Mouse (Mus musculus) macrophage (primary cell): ENCODE results near the gene Ppp4r1. TPM values are rescaled to one million over a fixed set of nuclear protein-coding genes. Genes with fewer than 3 reads are reported as not detected.

Experiments used
- H3K27ac ChIP-seq: fragments of 350-480 bp; formaldehyde crosslinking; 2 replicates; pipeline ENCODE4 v1.9.0; 2021
- H3K36me3 ChIP-seq: fragments of 350-480 bp; formaldehyde crosslinking; 2 replicates; pipeline ENCODE4 v1.9.0; 2021; ENCODE audit errors: inconsistent target
- H3K4me3 ChIP-seq: fragments of 350-480 bp; formaldehyde crosslinking; 2 replicates; pipeline ENCODE4 v1.9.0; 2021; ENCODE audit errors: inconsistent target
- H3K79me2 ChIP-seq: fragments of 350-480 bp; formaldehyde crosslinking; 2 replicates; pipeline ENCODE4 v1.9.0; 2021; ENCODE audit errors: inconsistent target
- WGBS: methylation state at CpG from one replicate; pipeline ENCODE4 v1.1.7; 2026; ENCODE audit warnings: inconsistent platforms; ENCODE audit not compliant: missing documents; 5-methylcytosine and 5-hydroxymethylcytosine counted together
- polyA plus RNA-seq: library from polyadenylated mRNA; stranded (reverse); fragments of 250-400 nt; gene quantifications from 3 replicates; pipeline ENCODE4 v1.2.4, GENCODE M21; 2018; ENCODE audit warnings: inconsistent platforms

Ppp4r1 gene
- polyA plus RNA-seq, 1 experiment from 2014 or later, result 33.7 TPM

DNA sequence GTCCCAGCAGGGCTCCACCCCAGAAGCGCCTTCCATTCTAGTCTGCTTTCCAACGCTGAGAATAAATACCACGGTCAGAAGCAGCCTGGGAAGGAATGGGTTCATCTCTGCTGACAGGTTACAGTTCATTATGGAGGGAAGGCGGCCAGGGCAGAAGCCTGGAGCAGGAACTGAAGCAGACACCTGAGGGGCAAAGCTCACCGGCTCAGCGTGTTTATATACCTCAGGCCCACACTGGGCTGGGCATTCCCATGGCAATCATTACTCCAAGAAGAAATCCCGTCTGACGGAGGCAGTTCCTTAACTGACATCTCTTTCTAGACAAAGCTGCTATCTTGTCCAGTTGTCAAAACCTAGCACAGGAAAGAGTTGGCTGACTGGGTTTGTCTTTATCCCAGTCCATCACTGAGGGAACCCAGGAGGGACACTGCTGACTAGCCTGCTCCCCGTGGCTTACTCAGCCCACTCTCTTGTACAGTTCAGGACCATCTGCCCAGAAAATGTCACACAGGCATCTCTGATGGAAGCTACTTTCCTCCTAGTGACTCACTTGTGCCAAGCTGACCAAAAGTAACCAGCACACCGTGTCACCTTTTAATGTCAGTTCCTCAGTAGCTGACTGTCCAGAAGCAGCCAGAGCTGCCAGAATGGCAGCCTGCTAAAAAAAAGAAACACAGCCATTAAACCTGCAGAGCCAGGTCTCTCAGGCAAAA, 60.5 kb downstream of the Ppp4r1 start:
- H3K79me2 ChIP-seq, result no peaks in the 10 kb centered on the region
- peaks cover 60% of the 10 kb centered on the region for H3K36me3 ChIP-seq
- no peak overlapping the region for H3K27ac ChIP-seq
- H3K4me3 ChIP-seq, result no peak overlapping the region
- 92% methylated on average over 10 of the region's 10 CpGs for WGBS

DNA sequence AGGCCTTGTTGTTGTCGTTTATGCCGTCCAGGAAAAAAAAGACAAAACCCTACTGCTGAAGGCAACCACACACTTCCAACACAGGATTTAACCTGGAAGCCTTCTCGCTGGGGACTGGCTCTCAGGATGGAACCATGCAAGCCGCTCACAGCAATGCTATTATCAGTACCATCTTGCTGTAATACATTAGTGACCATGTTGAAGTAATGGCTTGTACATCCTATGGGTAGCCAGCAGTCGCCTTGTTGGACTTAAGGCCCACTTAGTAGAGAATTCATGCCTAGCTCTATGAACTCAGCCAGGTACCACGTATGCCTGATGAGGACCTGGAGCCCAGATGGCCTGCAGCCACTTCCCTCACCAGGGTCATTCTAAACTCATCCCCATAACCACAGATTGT, 63.0 kb downstream of the Ppp4r1 start:
- no peak overlapping the region for H3K4me3 ChIP-seq
- WGBS, result 98% methylated on average over 6 of the region's 6 CpGs
- H3K79me2 ChIP-seq, result no peaks in the 10 kb centered on the region
- H3K36me3 ChIP-seq, result peaks cover 52% of the 10 kb centered on the region
- H3K27ac ChIP-seq, result no peak overlapping the region

DNA sequence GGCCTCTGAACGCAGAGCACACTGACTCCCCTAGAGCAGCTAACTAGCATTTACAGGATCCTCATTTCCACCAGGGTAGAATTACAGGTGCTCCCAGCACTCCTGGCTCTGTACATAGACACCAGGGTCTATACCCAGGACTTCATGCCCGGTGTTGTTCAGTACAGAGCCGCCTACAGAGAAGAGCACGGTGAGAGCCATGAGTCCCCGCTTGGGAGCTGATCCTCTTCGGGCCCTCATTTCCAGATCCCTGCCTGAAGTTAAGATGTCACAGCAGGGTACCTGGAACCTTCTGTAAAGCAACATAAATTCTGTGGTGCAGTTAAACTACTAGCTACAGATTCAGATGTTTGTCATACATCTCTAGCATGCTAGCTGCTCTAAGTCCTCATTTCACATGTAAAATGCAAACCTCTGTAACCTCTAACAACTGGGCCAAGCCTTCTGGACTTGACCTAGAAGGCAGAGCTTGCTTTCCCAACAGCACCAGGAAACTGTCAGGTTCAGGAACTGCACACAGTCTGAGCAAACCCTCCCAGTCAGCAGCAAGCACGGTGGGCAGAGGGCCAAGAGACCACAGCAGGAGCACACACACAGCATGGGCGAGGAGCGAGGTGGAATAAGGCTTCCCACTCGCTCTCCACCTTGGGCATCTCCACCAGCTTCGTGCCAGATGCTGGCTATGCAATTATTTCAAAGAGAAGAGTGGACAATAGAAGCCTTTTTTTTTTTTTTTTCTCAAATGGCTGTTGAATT, 65.5 kb downstream of the Ppp4r1 start:
- WGBS, result 85% methylated on average over 11 of the region's 11 CpGs
- no peak overlapping the region for H3K4me3 ChIP-seq
- no peaks in the 10 kb centered on the region for H3K79me2 ChIP-seq
- no peak overlapping the region for H3K27ac ChIP-seq
- H3K36me3 ChIP-seq, result peaks cover 50% of the 10 kb centered on the region

- H3K4me3 ChIP-seq, result no peak overlapping the region
- peaks cover 40% of the 10 kb centered on the region; the same call in 1 of the 2 replicates for H3K36me3 ChIP-seq
- no peak overlapping the region for H3K27ac ChIP-seq
- H3K79me2 ChIP-seq, result no peaks in the 10 kb centered on the region
- 90% methylated on average over 17 of the region's 17 CpGs for WGBS
These were observed 68.1 kb downstream of the Ppp4r1 start for GRCm38 (mm10) chr17:65850487-65850886.

DNA sequence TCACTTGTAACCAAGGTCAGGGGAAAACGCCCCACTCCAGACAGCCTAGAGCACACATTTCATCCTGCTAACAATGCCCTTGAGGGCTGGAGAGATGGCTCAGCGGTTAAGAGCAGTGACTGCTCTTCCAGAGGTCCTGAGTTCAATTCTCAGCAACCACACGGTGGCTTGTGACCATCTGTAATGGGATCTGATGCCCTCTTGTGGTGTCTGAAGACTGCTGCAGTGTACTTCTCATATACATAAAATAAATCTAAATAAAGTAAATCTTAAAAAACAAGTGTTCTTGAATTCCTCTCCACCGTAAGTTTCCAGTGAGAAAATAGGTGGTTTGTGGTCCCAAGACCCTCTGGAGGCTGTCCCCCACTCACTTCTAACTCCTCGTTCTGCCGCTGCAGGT, 69.4 kb downstream of the Ppp4r1 start:
- H3K79me2 ChIP-seq, result no peaks in the 10 kb centered on the region
- no peak overlapping the region for H3K27ac ChIP-seq
- no peak overlapping the region for H3K4me3 ChIP-seq
- WGBS, result 94% methylated on average over 6 of the region's 6 CpGs
- H3K36me3 ChIP-seq, result peaks cover 46% of the 10 kb centered on the region

DNA sequence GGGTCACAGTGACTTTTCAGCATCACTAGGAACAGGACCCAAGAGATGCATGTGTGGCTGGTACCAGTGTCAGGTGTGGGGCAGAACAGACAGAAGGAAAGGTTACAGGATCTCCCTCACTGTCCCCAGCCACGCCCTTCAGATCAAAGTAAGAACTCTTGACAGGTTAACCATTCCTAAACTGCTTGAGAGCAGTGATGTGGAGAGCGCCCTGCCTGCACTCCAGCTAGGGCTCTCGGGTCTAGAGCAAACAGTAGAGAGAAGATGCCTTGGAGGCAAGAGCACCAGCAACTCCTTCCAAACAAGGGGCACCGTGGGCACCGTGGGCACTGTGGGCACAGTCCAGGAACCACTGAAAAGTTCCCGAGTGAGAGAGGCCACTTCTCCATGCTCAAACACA, 71.0 kb downstream of the Ppp4r1 start:
- no peaks in the 10 kb centered on the region for H3K79me2 ChIP-seq
- H3K4me3 ChIP-seq, result no peak overlapping the region
- H3K27ac ChIP-seq, result peak overlapping the region; percentile 47
- 69% methylated on average over 6 of the region's 6 CpGs for whole genome bisulfite sequencing
- H3K36me3 ChIP-seq, result peaks cover 62% of the 10 kb centered on the region

DNA sequence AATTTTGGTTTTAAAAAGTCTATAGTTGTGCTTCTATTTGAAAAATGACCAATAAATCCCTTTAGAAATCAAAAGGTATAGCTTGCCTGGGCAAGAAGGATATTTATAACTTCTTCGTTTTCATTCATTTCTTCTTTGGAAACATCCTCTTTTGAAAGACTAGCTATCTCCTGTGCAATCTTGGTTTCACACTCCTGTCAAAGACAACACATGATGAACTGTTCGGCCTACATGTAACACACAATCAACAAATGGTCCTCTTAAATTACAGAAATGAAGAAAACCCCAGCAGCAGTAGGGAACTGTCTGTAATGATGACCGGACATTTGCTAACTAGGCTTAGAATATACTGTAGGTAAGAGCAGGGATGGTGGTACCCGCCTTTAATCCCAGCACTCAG, 71.6 kb downstream of the Ppp4r1 start:
- WGBS, result 60% methylated on average over 4 of the region's 4 CpGs
- Histone ChIP-seq H3K79me2 (no peaks in the 10 kb centered on the region), H3K4me3 (no peak overlapping the region), H3K27ac (peak overlapping the region; percentile 47), H3K36me3 (peaks cover 57% of the 10 kb centered on the region)

DNA sequence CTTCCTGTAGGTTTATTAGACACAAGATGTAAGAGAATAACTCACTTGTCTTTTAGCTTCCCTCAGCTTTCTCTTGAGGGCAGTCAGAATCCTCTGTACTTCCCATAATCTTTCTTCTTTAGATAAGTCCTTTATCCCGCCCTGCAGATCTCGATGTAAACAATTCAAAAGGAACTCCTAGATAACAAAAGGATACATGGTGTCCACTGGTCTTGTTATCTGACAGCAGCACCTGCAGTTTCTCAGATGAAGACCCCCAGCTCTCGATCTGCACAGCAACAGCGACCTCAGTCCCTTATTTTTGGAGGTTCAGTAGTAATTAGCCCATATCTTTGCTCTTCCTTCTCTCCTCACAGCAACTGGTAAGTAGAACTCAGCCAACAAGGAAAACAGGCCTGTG, 75.2 kb downstream of the Ppp4r1 start:
- H3K27ac ChIP-seq, result no peak overlapping the region
- WGBS, result 88% methylated on average over 4 of the region's 4 CpGs
- H3K79me2 ChIP-seq, result no peaks in the 10 kb centered on the region; the same call in 1 of the 2 replicates
- H3K36me3 ChIP-seq, result peaks cover 36% of the 10 kb centered on the region
- H3K4me3 ChIP-seq, result no peak overlapping the region

- Histone ChIP-seq H3K79me2 (peaks cover 12% of the 10 kb centered on the region; the same call in 1 of the 2 replicates), H3K36me3 (peaks cover 38% of the 10 kb centered on the region), H3K27ac (no peak overlapping the region), H3K4me3 (no peak overlapping the region)
- 79% methylated on average over 4 of the region's 4 CpGs for WGBS
These were observed 80.2 kb downstream of the Ppp4r1 start for GRCm38 (mm10) chr17:65862579-65862978.

DNA sequence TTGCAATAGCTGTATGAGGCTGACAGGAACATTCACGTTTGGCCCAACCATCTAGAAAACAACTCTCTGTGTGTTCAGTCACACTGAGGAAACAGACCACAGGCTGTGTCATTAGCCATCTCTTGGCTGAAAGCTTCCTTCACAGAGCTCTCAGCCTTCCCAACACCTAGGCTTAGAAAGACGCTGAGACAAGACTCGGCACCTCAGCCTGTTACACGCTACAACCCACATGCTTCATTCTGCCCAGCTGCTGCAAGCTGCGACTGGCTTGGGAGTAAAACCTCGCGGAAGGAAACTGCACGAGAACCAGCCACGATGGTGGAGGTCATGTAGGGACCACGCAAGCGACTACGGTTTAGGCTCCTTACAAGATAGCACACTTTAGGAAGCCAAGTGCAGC, 81.5 kb downstream of the Ppp4r1 start:
- Histone ChIP-seq H3K36me3 (peaks cover 33% of the 10 kb centered on the region), H3K4me3 (no peak overlapping the region), H3K27ac (no peak overlapping the region), H3K79me2 (peaks cover 24% of the 10 kb centered on the region)
- WGBS, result 93% methylated on average over 12 of the region's 12 CpGs

- H3K36me3 ChIP-seq, result peaks cover 27% of the 10 kb centered on the region
- 52% methylated on average over 4 of the region's 4 CpGs for WGBS
- H3K27ac ChIP-seq, result no peak overlapping the region
- H3K4me3 ChIP-seq, result no peak overlapping the region
- peaks cover 33% of the 10 kb centered on the region for H3K79me2 ChIP-seq
These were observed 82.4 kb downstream of the Ppp4r1 start for GRCm38 (mm10) chr17:65864742-65865141.

DNA sequence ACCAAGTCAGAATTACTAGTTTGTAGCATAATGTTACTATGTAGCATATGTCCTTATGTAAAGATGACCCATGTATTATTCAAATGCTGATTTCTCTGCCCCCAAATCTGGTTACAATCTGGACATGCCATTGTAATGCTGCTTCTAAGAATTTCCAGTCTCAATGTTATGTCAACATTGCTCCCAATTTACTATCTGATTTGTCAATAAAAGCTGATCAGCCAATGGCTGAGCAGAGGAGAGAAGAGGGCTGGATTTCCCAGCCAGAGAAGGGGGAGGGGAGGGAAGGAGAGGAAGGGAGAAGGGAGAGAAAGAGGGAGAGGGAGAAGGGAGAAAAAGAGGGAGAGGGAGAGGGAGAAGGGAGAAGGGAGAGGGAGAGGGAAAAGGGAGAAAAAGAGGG, 82.9 kb downstream of the Ppp4r1 start:
- Histone ChIP-seq H3K79me2 (peaks cover 38% of the 10 kb centered on the region), H3K27ac (no peak overlapping the region), H3K4me3 (no peak overlapping the region), H3K36me3 (peaks cover 27% of the 10 kb centered on the region)

DNA sequence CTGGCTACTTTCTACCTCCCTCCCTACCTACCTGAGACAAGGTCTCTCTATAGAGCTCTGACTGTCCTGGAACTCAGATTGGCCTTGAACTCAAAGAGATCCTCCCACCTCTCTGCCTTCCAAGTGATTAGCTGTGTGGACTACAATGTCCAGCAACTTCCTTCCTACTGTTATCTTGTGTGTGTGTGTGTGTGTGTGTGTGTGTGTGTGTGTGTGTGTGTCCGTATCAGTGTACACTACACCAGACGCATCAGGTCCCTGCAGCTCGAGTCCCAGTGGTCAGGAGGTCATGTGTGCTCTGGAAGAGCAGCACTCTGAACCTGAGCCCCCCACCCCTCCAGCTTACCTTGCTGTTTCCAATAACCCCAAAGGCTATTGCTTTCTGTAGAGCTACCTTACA, 83.8 kb downstream of the Ppp4r1 start:
- WGBS, result 83% methylated on average over 1 of the region's 3 CpGs
- peaks cover 23% of the 10 kb centered on the region for H3K36me3 ChIP-seq
- no peak overlapping the region for H3K27ac ChIP-seq
- no peak overlapping the region for H3K4me3 ChIP-seq
- H3K79me2 ChIP-seq, result peaks cover 48% of the 10 kb centered on the region

GRCm38 (mm10) chr17:65867996-65868395, 85.6 kb downstream of the Ppp4r1 start:
- no peak overlapping the region for H3K27ac ChIP-seq
- H3K4me3 ChIP-seq, result no peak overlapping the region
- 87% methylated on average over 5 of the region's 5 CpGs for WGBS
- H3K36me3 ChIP-seq, result peaks cover 19% of the 10 kb centered on the region; the same call in 1 of the 2 replicates
- peaks cover 66% of the 10 kb centered on the region for H3K79me2 ChIP-seq

DNA sequence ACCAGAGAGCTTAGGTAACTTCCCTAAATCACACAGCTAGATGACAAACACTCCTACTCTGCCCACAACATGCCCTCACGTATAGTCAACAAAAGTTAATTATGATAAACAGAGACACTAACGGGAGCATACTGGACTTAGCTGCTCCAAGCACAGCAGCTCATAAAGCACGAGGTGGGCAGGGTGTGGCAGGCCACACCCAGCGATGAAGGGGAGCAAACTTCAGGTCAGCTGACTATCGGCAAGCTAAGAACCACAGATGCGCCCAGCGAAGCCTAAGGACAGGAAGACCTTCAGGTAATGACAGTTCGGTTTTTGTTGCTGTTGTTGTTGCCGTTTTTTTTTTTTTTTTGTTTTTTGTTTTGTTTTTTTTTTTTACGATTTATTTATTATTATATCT, 87.3 kb downstream of the Ppp4r1 start:
- Histone ChIP-seq H3K36me3 (peaks cover 13% of the 10 kb centered on the region; the same call in 1 of the 2 replicates), H3K79me2 (peaks cover 77% of the 10 kb centered on the region), H3K27ac (no peak overlapping the region), H3K4me3 (no peak overlapping the region)
- WGBS, result 78% methylated on average over 10 of the region's 10 CpGs
